Mouse (Mus musculus) liver, embryonic 13.5 days (tissue): Measurements from ENCODE around the gene Ppif. TPM values are rescaled to one million over a fixed set of nuclear protein-coding genes. Genes with fewer than 3 reads are reported as not detected.

Source experiments
- polyA plus RNA-seq: library from polyadenylated mRNA; unstranded; fragments of >200 nt; fragmentation: Nextera tagmentation; extraction: Ambion mirVana; gene quantifications from 2 replicates; pipeline ENCODE4 v1.2.1, GENCODE M21; 2015

Ppif gene
- polyA plus RNA-seq, 1 experiment from 2014 or later = 37.8 TPM

Other genes with a start within 250 kb of the Ppif start
- gene Zmiz1, start 235.0 kb upstream of the Ppif start, polyA plus RNA-seq = 4.5 TPM in 2 replicates
- gene Zcchc24, start 74.9 kb downstream of the Ppif start, polyA plus RNA-seq = 4.3 and 5.1 TPM in 2 replicates
- 7.3 and 9.4 TPM in 2 replicates for gene Anxa11, start 148.0 kb downstream of the Ppif start, polyA plus RNA-seq
- 0.70 TPM in 1 of 2 replicates, not detected in the other for gene Plac9a, start 208.9 kb downstream of the Ppif start, polyA plus RNA-seq
- 0.92 and 1.2 TPM in 2 replicates for gene Tmem254a, start 233.5 kb downstream of the Ppif start, polyA plus RNA-seq
- 0.08 TPM in 1 of 2 replicates, not detected in the other for gene Cphx1, start 244.2 kb downstream of the Ppif start, polyA plus RNA-seq